Mouse (Mus musculus) Muller cell, postnatal 12 days (primary cell): ENCODE results near the gene Mcm2.

Source experiments
- DNase-seq: peaks from one replicate; pipeline ENCODE4 v3.0.0-alpha.2; 2015; ENCODE audit errors: inconsistent ontology term

Gene Mcm2

DNA sequence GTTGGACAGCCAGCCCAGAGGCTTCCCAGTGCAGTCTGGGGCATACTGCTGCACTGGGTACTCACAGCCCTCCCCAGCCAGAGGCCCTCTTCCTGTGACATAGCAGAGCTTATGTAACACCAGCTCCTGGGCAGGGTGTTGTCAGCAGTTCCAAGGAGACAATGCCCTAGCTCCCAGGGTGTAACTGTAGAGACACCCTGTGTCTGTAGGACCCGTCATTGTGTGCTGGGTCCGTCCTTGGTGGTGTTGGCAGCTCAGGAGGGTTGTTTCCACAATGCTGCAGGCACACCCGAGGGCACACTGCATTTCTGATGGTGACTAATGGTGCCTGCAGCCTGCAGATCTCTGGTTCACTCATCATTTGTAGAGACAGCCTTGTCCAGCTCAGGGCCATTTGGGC is 28.3 kb upstream of the Mcm2 start:
- DNase-seq: peak; percentile 68

- peak; percentile 64 for DNase-seq
These were observed 27.1 kb upstream of the Mcm2 start for GRCm38 (mm10) chr6:88925640-88926205.

GRCm38 (mm10) chr6:88924502-88925275 is 26.1 kb upstream of the Mcm2 start:
- DNase-seq: peak; percentile 96

DNA sequence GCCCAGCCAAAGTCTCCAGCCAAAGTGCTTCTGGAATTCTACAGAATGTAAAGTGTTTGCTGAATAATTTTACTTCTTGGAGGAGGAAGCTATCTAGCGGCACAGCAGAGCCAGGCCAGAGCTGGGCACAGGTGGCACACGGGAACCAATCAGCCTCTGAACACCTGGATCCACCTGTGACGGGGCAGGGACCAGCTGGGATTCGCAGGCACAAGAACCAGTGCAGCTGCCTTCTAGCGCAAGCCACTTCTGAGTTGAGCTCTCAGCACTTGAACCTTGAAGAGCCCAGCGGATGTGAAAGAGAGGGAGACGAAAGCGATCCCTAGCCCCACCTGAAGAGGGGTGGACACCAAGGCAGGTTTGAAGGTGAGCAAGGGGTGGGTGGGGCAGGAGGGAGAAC is 20.2 kb upstream of the Mcm2 start:
- no peak for DNase-seq

- DNase-seq: no peak
These were observed 17.6 kb upstream of the Mcm2 start for GRCm38 (mm10) chr6:88916153-88916552.

DNA sequence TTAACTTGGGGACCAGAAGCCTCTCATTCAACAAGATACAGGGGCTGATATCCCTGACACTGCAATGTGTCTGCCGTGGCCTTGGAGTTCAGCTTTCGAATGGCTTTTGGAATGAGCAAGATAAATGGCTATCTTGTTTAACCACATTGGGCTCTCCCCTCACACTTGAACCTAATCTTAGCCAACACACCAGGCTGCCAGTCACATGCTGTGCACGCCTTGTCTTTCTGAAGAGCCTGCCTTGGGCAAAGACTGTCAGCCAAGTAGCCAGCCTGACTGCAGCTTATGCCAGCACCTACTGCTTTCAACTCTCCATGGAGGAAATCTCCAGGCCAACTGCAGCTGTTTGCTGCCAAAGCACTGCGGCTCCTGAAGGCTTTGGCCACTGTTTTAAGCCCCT is 16.9 kb upstream of the Mcm2 start:
- DNase-seq: no peak

GRCm38 (mm10) chr6:88914799-88915198 is 16.2 kb upstream of the Mcm2 start:
- DNase-seq: no peak

DNA sequence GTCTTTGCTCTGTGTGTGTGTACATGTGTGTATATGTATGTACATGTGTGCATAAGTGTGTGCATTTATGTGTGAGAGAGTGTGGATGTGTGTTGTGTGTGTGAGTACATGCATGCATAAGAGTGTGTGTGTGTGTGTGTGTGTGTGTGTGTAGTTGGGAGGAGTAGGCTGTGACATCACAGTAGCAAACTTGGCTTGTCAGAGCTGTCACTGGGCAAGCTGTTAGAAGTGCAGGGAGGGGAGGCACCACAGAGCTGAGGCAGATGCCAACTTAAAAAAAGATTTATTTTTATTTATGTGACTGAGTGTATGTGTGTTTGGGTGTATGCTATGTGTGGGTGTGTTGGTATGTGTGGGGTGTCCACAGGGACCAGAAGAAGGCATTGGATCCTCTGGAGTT is 14.9 kb upstream of the Mcm2 start:
- DNase-seq: no peak

DNA sequence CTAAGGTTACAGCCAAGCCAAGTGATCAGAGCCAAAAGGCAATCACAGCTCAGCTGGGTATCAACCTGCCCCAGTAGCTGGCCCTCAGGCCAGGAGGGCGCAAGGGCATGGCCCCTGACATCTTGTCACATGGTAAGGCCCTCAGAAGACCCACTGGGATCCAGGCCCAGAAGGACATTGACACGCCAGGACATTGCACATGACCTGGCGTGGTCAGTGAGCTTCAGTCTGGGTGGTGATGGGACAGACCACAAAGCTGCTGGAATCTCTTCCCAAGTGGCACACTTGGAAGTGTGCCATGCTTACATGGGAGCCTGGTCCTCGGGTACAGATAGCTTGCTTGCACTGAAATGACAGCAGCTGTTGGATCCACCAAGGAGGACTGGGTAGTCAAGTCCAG is 14.4 kb upstream of the Mcm2 start:
- peak; percentile 45 for DNase-seq

- DNase-seq: no peak
These were observed 10.6 kb upstream of the Mcm2 start for GRCm38 (mm10) chr6:88909151-88909550.

GRCm38 (mm10) chr6:88906369-88907108 is 8.0 kb upstream of the Mcm2 start:
- DNase-seq: peak; percentile 50

- DNase-seq: no peak
These were observed 6.5 kb upstream of the Mcm2 start for GRCm38 (mm10) chr6:88905042-88905441.

DNA sequence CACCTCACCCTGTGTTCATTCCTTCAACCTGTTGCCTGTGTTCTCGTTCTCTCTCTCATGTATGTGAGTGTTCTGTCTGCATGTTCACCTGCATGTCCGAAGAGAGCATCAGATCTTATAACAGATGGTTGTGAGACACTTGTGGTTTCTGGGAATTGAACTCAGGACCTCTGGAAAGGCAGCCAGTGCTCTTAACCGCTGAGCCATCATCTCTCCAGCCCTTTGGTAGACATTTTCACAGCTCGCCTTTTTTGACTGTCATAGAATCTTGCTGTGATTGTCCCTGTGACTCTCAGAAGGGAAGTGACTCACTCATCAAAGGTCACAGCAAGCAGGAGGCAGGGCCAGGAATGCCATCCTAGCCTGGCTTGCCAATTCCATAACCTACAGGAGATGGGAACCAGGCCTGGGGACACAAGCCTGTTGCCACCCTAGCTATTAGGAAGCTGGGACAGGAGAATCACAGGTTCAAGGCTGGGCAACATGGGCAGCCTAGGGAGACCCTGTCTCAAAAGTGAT is 5.9 kb upstream of the Mcm2 start:
- DNase-seq: peak; percentile 52

- DNase-seq: no peak
These were observed 5.1 kb upstream of the Mcm2 start for GRCm38 (mm10) chr6:88903708-88904107.

DNA sequence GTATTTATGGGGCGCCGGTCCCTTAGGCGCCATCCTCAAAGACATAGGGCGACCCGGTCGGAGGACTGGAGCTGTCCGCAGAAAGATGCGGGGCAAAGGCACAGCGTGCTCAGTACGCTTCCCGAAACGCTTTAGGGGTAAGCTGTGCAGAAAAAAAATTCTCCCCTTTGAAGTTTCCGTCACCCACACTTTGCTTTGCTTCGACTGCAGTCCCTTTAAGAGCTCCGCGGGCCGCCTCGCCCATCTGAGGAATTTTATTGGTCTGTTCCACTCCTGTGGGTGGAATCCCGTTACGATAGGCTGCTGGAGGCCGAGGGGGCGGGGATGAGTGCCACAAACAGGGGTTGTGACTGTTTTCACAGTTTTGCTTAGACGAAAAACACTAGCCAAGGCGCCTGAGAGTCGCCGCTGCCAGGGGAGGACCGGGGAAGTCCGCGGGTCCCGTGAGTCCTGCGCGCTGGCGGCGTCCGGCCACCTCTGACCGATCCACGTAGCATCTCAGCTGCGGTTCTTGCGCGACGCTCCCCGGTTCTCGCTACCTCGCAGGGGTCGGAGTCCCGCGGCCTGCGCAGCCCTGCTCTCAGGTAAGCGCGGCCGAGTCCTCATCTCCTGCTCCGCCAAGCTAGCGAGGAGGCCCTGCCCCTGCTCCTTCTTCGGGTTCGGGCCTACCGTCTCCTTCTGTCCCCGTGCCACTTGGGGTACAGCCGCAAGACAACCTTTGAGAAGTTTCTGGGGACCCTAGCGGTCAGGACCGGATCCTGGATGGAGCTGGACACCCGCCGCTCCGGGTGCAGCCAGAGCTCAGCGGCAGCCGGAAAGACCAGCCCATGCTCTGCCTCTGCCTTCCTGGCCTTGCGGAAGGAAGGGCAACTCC is 3.6 kb upstream of the Mcm2 start, which contains the start of gene Tpra1:
TSS of gene Tpra1 (plus strand) at position 305 of the 874 bp plus-strand sequence.
- peak; percentile 98 for DNase-seq

- no peak for DNase-seq
These were observed 2.9 kb upstream of the Mcm2 start for GRCm38 (mm10) chr6:88901471-88901870.

DNA sequence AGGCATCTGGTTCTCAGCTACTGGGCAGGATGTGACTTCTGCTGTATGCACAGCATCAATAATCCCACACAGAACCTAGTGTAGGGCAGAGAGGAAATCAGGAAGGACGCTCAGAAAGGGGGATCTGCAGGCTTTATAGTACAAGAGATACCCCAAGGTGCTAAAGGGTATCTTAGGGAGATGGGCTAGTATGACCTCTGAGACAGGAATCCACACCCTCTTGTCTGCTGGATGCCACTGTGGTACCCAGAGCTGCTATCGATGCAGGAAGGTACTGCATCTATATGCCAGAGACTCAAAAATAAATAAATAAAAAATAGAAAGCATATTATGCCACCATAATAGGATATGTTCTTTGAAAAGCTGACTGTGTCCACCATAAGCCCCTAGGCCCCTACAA is 1.0 kb upstream of the Mcm2 start:
- no peak for DNase-seq

DNA sequence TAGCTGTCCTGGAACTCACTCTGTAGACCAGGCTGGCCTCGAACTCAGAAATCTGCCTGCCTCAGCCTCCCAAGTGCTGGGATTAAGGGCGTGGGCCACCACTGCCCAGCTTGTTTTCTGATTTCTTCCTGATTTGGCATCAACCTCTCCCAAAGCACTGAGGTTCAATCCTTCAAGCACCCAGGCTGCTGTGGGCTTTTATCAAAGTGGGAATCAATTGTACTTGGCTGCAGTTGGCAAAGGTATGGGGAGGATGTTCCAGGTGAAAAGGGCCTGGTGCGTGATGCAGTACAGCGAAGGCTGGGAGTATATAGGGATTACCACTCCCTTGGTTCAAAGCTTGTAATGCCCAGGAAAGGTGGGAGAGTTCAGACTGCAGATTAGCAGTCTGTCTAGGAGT is 506 bp upstream of the Mcm2 start:
- no peak for DNase-seq

DNA sequence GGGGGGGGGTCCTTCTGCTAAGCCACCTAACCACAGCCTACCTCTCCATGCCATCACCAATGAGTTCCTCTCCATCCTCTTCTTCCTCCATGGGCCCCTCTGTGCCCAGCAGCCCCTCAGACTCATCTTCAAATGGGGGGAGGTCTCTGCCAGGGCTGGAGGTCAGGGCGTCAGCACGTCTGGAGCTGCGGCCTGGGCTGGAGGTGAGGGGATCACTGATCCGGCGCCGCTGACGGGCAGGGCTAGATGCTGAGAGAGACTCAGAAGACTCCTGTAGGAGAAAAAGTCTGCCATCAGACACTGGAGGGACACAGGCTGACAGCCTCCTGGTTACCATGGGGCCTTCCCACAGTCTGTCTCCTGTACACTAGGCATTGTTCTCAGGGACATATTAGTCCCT is 1.3 kb downstream of the Mcm2 start:
- no peak for DNase-seq

GRCm38 (mm10) chr6:88895943-88896342 is 2.6 kb downstream of the Mcm2 start:
- no peak for DNase-seq

DNA sequence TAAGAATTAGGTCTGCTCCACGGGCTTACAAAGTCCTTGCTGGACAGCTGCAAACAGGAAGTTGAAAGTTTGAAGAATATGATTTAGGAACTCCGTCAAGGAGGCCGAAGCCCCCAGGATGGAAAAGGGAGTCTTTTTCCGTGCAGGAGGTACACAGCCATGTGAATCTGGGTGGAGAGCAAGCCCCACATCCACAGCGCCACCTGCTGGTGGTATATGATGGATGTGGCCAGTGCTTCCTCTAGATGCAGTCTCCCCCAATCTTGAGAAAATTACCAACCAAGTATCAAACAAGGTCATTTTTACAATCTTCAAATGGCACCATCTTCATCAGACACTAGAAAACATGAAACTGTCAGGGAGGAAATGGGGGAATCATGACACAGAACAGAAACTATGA is 5.0 kb downstream of the Mcm2 start:
- no peak for DNase-seq

DNA sequence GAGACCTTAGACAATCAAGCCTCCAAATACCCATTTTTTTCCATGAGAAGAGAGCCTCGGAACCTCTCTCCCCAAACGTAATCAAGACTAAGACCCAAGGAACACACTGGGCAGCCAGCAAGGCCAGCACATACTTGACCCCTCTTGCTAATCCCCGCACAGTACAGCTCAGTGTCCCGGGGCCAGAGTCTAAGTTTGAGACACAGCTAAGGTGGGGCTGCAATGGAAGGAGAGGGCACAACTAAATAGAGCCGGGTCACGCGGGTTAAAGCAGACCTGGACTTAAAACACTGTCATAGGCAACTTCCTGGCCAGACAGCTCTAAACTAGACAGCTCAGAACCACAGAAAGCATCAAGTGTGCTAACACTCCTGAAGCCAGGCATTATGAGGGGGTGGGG is 7.7 kb downstream of the Mcm2 start:
- no peak for DNase-seq
